Mouse (Mus musculus): ENCODE results near the gene H2-T24.
A peak's percentile ranks its signal among the peaks of the same experiment; 100 is the strongest.

The H2-T24 gene

GRCm38 (mm10) chr17:35994175-35994878 lies 26.0 kb downstream of the H2-T24 start:
- no peak for TF ChIP-seq GATA4 (IDR thresholded peaks at IDR 0.05; ENCODE audit: insufficient replicate concordance, low read length)

GRCm38 (mm10) chr17:35993675-35994074 lies 26.7 kb downstream of the H2-T24 start:
- TF ChIP-seq GATA4 (IDR thresholded peaks at IDR 0.05; ENCODE audit: insufficient replicate concordance, low read length), result no peak

GRCm38 (mm10) chr17:35991781-35992180 lies 28.6 kb downstream of the H2-T24 start:
- no peak for TF ChIP-seq GATA4 (IDR thresholded peaks at IDR 0.05; ENCODE audit: insufficient replicate concordance, low read length)

- TF ChIP-seq GATA4 (IDR thresholded peaks at IDR 0.05; ENCODE audit: insufficient replicate concordance, low read length), result no peak
Measured at GRCm38 (mm10) chr17:35981776-35982175, 38.6 kb downstream of the H2-T24 start.

- no peak for TF ChIP-seq GATA4 (IDR thresholded peaks at IDR 0.05; ENCODE audit: insufficient replicate concordance, low read length)
Measured at GRCm38 (mm10) chr17:35980363-35980754, 40.0 kb downstream of the H2-T24 start.

- TF ChIP-seq GATA4 (IDR thresholded peaks at IDR 0.05; ENCODE audit: insufficient replicate concordance, low read length), result peak; percentile 13; the same call in 1 of the 2 replicates
Measured at GRCm38 (mm10) chr17:35979401-35980362, 40.7 kb downstream of the H2-T24 start, which contains the start of the genes Gnl1 and Prr3. Gnl1 (plus strand) TSS chr17:35979851. Prr3 (minus strand) TSS chr17:35980236.

GRCm38 (mm10) chr17:35978811-35979400 lies 41.5 kb downstream of the H2-T24 start:
- no peak for TF ChIP-seq GATA4 (IDR thresholded peaks at IDR 0.05; ENCODE audit: insufficient replicate concordance, low read length)

GRCm38 (mm10) chr17:35972131-35972530 lies 48.2 kb downstream of the H2-T24 start:
- no peak for TF ChIP-seq GATA4 (IDR thresholded peaks at IDR 0.05; ENCODE audit: insufficient replicate concordance, low read length)

GRCm38 (mm10) chr17:35969418-35970389 lies 50.7 kb downstream of the H2-T24 start, which contains the start of gene Abcf1:
Abcf1 (minus strand) TSS chr17:35969761.
- TF ChIP-seq GATA4 (IDR thresholded peaks at IDR 0.05; ENCODE audit: insufficient replicate concordance, low read length), result no peak

- no peak for TF ChIP-seq GATA4 (IDR thresholded peaks at IDR 0.05; ENCODE audit: insufficient replicate concordance, low read length)
Measured at GRCm38 (mm10) chr17:35967621-35968020, 52.7 kb downstream of the H2-T24 start.

- TF ChIP-seq GATA4 (IDR thresholded peaks at IDR 0.05; ENCODE audit: insufficient replicate concordance, low read length), result no peak
Measured at GRCm38 (mm10) chr17:35963279-35963678, 57.1 kb downstream of the H2-T24 start.

- TF ChIP-seq GATA4 (IDR thresholded peaks at IDR 0.05; ENCODE audit: insufficient replicate concordance, low read length), result no peak
Measured at GRCm38 (mm10) chr17:35958533-35959223, 61.7 kb downstream of the H2-T24 start.
